Mouse (Mus musculus) Patski (cell line): ENCODE results near the gene Ang. TPM values are rescaled to one million over a fixed set of nuclear protein-coding genes. Genes with fewer than 3 reads are reported as not detected.

Experiments
- ATAC-seq: fragments of 100-300 bp; one replicate; pipeline ENCODE4 v1.8.0; 2021
- CTCF ChIA-PET: fragments of 350-600 bp; sonication (Branson Sonifier 250); formaldehyde crosslinking; loops from one replicate; lab custom pipeline; 2022; ENCODE audit warnings: inconsistent platforms; lab: Charles Lee
- POLR2A ChIA-PET: fragments of 350-600 bp; sonication (Branson Sonifier 250); formaldehyde crosslinking; loops from one replicate; lab custom pipeline; 2022; ENCODE audit warnings: antibody characterized with exemption, inconsistent platforms; lab: Charles Lee
- DNase-seq: peaks from one replicate; pipeline ENCODE4 v3.0.0-alpha.2; 2011; ENCODE audit warnings: low read depth, low spot score
- H3K27me3 ChIP-seq: fragments of 371-371 bp; one replicate; pipeline ENCODE4 v1.5.1; 2021
- CTCF ChIP-seq: fragments of 100-300 bp; IDR thresholded peaks from one replicate; pipeline ENCODE4 v1.5.1; 2021
- in situ Hi-C: fragments of 300-500 bp; cut with MboI; formaldehyde crosslinking; loops from 3 replicates; pipeline ENCODE4 v1.11.1; 2018; ENCODE audit warnings: low pct_unique_long_range_greater_than_20kb, mixed read lengths
- polyA plus RNA-seq: library from polyadenylated mRNA; unstranded; gene quantifications from one replicate; pipeline ENCODE4 v1.2.3, GENCODE M21; 2021

Gene Ang
- polyA plus RNA-seq, result 1.3 TPM

DNA sequence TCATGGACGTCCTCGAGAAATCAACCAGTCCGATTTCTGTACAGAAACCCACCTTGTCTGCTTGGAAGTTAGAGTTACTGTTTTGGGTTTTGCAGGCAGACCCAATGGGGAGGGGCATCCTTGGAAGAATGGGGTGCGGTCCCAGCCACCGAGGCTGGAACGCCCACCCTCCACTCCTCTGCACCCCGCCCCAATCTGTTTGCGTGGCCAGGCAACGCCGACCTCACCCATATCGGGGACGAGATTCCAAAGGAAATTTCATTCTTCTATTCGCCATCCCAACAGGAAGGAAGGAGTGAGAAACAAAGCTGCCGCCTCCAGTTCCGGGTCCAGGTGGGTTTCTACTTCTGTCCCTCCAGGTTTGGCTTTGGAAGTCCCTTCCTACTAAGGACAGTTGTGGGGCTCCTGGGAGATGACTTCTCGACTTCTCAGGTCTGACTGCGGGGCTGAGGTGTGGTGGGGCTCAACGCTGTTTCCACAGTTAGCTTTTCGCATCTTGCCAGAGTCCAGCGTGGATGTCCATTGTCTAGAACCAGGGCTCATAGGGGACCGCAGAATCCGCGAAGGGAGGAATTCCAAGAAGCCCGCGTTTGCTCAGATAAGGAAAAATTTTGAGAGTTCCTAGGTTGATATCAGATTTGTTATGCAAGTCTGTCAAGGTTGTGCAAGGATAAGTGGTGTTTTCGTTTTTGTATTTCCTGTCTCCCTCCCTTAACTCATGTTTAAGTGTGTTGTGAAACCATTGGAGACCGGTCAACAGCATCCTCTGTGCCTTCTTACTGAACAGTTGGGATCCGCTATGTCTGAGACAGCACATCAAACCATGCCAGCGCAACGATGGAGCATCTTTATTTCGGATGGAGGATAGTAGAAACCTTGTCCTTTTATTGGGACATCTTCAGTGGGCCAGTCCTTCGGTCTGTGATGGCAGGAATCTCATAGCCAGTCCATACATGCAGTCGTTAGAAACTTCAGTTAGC, at the start of gene Ang, which contains the start of gene Rnase4:
Gene Ang (plus strand): TSS at position 230 of the 980 bp plus-strand sequence.
Gene Rnase4 (plus strand): TSS at position 157 of the 980 bp plus-strand sequence.
- ATAC-seq (no peak), DNase-seq (no peak)
- ChIA-PET CTCF (no interaction called here), POLR2A (interaction anchor here (0.7 kb wide), 1 partner anchor 29 kb away, joined by 3 read pairs; no protein-coding TSS in a partner anchor)
- no peak for TF ChIP-seq CTCF
- no peaks in the 10 kb centered on the region for H3K27me3 ChIP-seq
- in situ Hi-C loops, result no loop called here

DNA sequence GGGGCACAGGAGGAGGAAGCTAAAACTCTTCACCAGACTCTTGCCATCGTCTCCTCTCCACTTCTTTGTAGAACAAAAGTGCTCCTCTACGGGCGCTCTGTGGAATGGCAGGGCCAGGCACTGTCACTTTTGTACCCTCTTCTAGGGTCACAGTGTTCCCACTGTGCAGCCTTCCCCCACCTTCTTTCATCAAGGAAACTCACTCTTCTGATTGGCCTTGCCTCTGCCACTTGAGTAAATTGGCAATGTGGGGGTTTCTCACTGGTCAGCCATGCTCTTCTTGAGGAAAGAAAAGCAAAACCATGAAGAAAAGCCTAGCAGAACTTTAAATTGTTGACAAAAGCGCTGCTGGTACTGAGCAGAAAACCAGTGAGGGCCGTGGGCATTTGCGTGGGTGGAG, 49.2 kb upstream of the Ang start, which contains the start of gene Rnase9:
Gene Rnase9 (minus strand): TSS at position 101 of the 400 bp plus-strand sequence.
- ChIA-PET CTCF (no interaction called here), POLR2A (no interaction called here)
- in situ Hi-C loops, result no loop called here
- DNase-seq, result no peak
- peaks cover 9% of the 10 kb centered on the region for H3K27me3 ChIP-seq
- TF ChIP-seq CTCF, result no peak
- ATAC-seq, result no peak

DNA sequence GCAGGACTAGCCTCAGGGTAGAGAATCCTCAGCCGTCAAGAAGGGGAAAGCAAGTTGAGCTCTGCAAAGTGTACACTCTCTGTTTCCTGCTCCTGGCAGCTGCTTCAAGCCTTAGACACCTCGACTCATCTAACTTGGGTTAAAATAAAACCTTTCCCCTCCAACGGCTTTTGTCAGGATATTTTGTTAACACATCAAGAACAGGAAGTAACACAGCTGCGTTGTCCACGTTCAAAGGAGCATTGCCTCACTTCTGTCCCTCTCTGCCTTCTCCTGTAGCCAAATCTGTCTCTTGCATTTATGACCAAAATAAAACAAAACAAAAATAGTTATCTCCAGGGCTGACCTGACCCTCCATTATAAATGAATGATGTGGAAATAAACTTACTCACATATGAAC, 43.1 kb upstream of the Ang start:
- in situ Hi-C loops, result no loop called here
- ChIA-PET POLR2A (no interaction called here), CTCF (interaction anchor here (1.6 kb wide), 1 partner anchor 10 kb away, joined by 4 read pairs; no protein-coding TSS in a partner anchor)
- TF ChIP-seq CTCF, result no peak
- ATAC-seq (no peak), DNase-seq (no peak)
- peaks cover 17% of the 10 kb centered on the region for H3K27me3 ChIP-seq

DNA sequence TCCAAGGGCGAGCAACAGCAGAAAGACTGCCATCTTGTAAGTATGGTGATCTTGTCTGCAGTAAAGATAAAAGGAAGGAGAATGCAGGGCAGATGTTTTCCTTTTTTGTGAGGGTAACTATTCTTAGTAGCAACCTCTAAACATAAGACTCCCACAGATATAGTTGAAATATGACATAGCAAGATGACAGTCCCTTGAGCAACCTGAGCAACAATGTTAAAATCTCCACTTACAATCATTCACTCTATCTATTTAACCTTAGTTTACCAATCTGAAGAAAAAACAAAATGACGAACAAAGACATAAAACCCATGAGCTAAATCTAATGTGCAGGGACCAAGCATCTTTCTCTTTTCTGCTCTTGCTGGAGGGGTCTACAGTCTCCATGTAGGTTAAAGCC, 40.9 kb upstream of the Ang start, which contains the start of gene Rnase11:
Gene Rnase11 (minus strand): TSS at position 101 of the 400 bp plus-strand sequence.
- DNase-seq, result no peak
- peaks cover 17% of the 10 kb centered on the region for H3K27me3 ChIP-seq
- CTCF ChIA-PET, result no interaction called here
- POLR2A ChIA-PET, result no interaction called here
- in situ Hi-C loops, result no loop called here
- ATAC-seq, result no peak
- no peak for TF ChIP-seq CTCF

DNA sequence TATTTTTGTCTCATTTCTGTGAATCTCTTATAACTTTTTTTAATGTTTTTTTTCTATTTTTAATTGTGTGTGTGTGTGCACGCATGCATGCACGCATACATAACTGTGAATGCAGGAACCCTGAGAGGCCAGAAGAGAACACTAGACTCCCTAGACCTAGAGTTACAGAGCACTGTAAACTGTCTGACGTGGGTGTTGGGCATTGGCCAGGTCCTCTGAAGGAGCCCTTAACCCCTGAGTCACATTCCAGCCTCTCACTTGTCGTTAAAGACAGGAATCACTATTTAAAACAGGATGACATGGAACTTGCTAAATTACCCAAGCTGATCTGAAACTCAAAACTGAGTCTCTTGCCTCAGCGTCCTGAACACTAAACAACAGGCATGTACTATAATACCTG, 39.0 kb upstream of the Ang start:
- peaks cover 13% of the 10 kb centered on the region for H3K27me3 ChIP-seq
- in situ Hi-C loops, result no loop called here
- ATAC-seq (no peak), DNase-seq (no peak)
- CTCF ChIA-PET, result no interaction called here
- no peak for TF ChIP-seq CTCF
- POLR2A ChIA-PET, result no interaction called here

DNA sequence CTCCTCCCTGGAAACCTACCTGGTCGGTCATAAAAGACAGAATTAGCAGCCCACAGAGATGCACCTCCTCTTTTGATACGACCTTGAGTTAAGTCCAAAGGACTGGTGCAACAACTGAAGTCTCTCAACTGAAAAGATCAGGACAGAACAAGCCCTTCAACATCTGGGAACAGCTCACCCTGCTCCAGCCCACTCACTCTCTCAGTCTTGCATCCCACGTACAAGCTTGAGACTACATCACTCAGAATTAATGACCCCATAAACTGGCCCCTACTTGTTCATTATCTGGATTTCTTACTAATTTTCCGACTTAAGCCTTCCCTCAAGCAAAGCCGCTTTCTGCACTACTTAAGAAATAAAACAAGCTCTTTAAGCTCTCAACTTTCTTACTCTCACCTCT, 37.8 kb upstream of the Ang start:
- in situ Hi-C loops, result no loop called here
- peaks cover 11% of the 10 kb centered on the region for H3K27me3 ChIP-seq
- ChIA-PET CTCF (interaction anchor here (0.7 to 1.3 kb wide), 2 partner anchors 9 to 15 kb away, joined by 3 read pairs; no protein-coding TSS in a partner anchor), POLR2A (no interaction called here)
- ATAC-seq, result no peak
- no peak for TF ChIP-seq CTCF
- DNase-seq, result no peak

DNA sequence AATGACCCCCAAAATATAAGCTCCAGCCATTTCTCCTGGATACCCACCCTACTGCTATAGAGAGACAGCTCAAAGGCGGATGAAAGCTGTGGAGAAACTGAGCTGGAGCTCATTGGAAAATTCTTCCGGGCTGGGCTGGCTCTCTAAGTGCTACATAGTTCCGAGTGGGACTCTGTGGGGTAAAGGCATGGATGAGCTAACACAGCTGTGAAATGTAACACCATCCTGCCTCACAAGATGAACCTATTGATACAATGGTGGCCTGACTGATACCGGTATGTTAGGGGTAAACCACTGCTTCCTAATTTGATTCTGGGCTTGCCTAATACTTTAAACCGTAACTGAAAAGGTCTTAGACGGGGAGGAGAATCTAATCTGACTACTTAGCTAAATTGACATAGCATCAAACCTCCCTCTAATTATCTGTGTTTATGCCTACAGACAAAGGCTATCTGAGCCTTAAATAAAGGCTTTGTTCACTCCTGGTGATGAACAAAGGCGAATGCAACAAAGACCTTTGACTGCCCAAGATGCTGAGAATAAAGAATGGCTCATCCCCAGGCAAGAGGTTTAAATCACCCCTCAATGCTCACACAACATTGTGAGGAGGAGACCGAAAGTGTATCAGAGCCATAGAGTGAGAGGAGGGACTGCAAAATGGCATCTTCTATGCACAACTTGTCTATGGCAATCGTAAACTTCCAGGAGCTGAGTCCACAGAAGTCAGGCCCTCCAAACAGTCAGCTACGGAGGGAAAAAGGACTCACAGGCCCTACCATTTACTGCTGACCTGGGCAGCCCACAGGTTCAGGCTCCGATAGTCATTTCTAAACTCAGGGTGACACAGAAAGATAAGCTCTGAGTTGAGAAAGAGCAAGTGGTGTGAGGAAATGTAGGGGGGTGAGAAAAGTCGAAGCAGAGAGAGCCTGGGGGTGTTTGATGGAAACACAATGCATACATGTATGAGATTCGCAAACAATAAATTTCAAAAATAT, 36.4 kb upstream of the Ang start:
- CTCF ChIA-PET, result interaction anchor here (1.0 to 1.3 kb wide), 4 partner anchors 8 to 28 kb away, joined by 3 to 4 read pairs (median 3); no protein-coding TSS in a partner anchor
- in situ Hi-C loops, result no loop called here
- H3K27me3 ChIP-seq, result peaks cover 7% of the 10 kb centered on the region
- TF ChIP-seq CTCF, result no peak
- no peak for DNase-seq
- POLR2A ChIA-PET, result no interaction called here
- no peak for ATAC-seq

DNA sequence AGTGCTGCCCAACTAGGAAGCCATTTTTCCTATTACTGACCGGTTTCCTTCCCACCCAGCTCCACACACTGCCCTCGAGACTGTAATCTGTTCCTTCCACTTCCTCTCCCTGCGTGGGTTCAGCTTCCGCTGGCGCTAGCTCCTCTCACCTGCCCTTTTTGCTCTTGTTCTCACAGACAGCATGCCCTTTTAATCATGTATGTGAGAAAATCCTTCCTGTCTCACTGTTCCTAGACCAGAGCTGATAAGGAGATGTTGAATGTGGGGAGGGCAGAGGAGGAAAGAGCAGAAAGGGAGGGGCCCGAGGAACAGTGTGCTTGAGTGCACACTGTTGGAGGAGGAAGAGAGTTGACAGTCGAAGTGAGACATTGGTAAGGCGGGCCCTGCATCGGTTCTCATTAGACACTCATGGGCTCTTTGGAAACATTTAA, 33.5 kb upstream of the Ang start, which contains the start of gene Rnase12:
Gene Rnase12 (minus strand): TSS at position 261 of the 431 bp plus-strand sequence.
- in situ Hi-C loops, result no loop called here
- TF ChIP-seq CTCF, result no peak
- ChIA-PET CTCF (no interaction called here), POLR2A (no interaction called here)
- H3K27me3 ChIP-seq, result no peaks in the 10 kb centered on the region
- DNase-seq (no peak), ATAC-seq (no peak)

DNA sequence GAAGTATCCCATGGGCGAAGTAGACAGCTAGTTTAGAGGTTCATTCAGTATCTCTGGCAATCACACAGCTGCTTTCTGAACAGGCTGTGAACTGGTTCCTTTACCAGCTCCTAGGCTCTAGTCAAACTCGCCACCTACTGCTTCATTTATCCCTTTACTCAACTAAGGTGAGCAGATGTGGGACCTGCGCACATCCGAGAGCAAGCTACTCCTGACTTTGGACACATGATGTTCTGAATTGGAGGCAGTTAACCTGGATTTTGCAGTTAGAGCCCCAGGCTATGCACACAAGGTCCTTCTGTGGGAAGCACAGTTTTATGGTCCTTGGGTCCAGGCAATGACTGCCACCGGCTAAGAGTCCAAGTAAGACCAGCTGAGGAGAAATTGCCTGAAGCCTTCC, 30.2 kb upstream of the Ang start:
- CTCF ChIA-PET, result interaction anchor here (1.0 to 1.4 kb wide), 2 partner anchors 18 to 34 kb away, joined by 3 to 4 read pairs; no protein-coding TSS in a partner anchor
- POLR2A ChIA-PET, result no interaction called here
- DNase-seq (no peak), ATAC-seq (no peak)
- no peak for TF ChIP-seq CTCF
- in situ Hi-C loops, result loop anchor here (5.0 kb wide), 3 partner anchors 38 to 258 kb away; partner anchors contain the start of genes Pip4p1 and Pnp
- no peaks in the 10 kb centered on the region for H3K27me3 ChIP-seq

DNA sequence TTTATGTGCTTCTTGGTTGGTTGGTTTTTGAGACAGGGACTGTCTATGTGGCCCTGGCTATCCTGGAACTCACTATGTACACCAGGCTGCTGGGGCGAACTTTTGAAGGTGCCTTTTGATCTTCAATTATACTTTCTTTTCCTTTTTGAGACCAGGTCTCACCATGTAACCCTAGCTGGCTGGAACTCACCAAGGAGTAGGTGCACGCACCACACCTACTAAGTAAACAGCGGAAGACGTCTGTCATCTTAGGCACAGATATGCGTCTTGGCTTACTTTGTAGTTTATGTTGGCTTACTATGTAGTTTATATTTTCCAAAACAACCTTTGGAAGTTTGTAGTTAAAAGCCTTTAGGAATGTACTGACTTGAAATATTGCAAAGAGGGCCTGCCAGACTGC, 22.0 kb upstream of the Ang start:
- ATAC-seq, result no peak
- in situ Hi-C loops, result no loop called here
- peaks cover 7% of the 10 kb centered on the region for H3K27me3 ChIP-seq
- DNase-seq, result no peak
- CTCF ChIA-PET, result no interaction called here
- POLR2A ChIA-PET, result no interaction called here
- no peak for TF ChIP-seq CTCF
